Mouse (Mus musculus) heart, adult 9 months (tissue): Measurements from ENCODE around the gene Mlf1.

Experiments used
- DNase-seq, 2 experiments: peaks; one replicate each; pipeline ENCODE4 v3.0.0; 2022; ENCODE audit warnings: low spot score in 2 of 2

Gene Mlf1

DNA sequence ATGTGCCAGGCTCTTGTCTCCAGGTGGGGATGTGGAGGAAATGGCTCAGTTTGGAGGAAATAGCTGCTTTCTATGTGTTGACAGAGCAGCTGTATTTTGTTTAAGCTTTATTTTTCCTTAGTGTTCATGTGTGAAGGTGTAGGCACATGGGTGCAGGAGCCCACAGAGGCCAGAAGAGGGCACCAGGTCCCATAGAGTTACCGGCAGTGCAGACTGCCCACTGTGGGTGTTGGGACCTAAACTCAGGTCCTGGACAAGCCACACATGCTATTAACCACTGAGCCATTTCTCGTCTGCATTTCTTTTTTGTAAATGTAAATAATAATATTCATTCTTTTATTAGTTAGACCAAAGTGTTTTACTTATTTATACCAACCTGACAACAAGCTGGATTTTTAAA lies 73.2 kb downstream of the Mlf1 start:
- DNase-seq: no peak
